Mouse (Mus musculus) liver, embryonic 15.5 days (tissue): ENCODE measurements around the gene Zfp710. TPM values are rescaled to one million over a fixed set of nuclear protein-coding genes. Genes with fewer than 3 reads are reported as not detected.

Experiments
- ATAC-seq: fragments of 200-750 bp; cut with Nextera tagmentation; 2 replicates; pipeline ENCODE4 v1.8.0; 2017; ENCODE audit warnings: moderate number of reproducible peaks, mild to moderate bottlenecking, moderate library complexity; ENCODE audit not compliant: insufficient read depth
- H3K27ac ChIP-seq: fragments of 300-500 bp; sonication (generic); replicated peaks from 2 replicates; pipeline ENCODE4 v1.5.1; 2015; ENCODE audit warnings: mild to moderate bottlenecking, inconsistent platforms
- H3K27me3 ChIP-seq: fragments of 300-500 bp; sonication (generic); 2 replicates; pipeline ENCODE4 v1.6.1; 2015; ENCODE audit warnings: mild to moderate bottlenecking, inconsistent platforms
- H3K36me3 ChIP-seq: fragments of 300-500 bp; sonication (generic); replicated peaks from 2 replicates; pipeline ENCODE4 v1.6.1; 2015; ENCODE audit warnings: moderate library complexity, mild to moderate bottlenecking, inconsistent platforms
- H3K4me1 ChIP-seq: fragments of 300-500 bp; sonication (generic); replicated peaks from 2 replicates; pipeline ENCODE4 v1.6.1; 2015; ENCODE audit warnings: inconsistent platforms
- H3K4me2 ChIP-seq: fragments of 300-500 bp; sonication (generic); 2 replicates; pipeline ENCODE4 v1.6.1; 2015; ENCODE audit warnings: moderate library complexity, mild to moderate bottlenecking, inconsistent platforms
- H3K4me3 ChIP-seq: fragments of 300-500 bp; sonication (generic); replicated peaks from 2 replicates; pipeline ENCODE4 v1.5.1; 2015; ENCODE audit warnings: mild to moderate bottlenecking, inconsistent platforms
- H3K9ac ChIP-seq: fragments of 300-500 bp; sonication (generic); 2 replicates; pipeline ENCODE4 v1.6.1; 2015; ENCODE audit warnings: moderate library complexity, mild to moderate bottlenecking, inconsistent platforms
- H3K9me3 ChIP-seq: fragments of 300-500 bp; sonication (generic); replicated peaks from 2 replicates; pipeline ENCODE4 v1.6.1; 2016; ENCODE audit warnings: inconsistent platforms
- WGBS: fragments of 180-500 bp; shearing (Covaris S2); methylation state at CpG from one replicate; pipeline ENCODE4 v1.1.7; 2015; ENCODE audit warnings: mixed read lengths; ENCODE audit not compliant: insufficient replicate concordance; 5-methylcytosine and 5-hydroxymethylcytosine counted together
- polyA plus RNA-seq: library from polyadenylated mRNA; unstranded; fragments of >200 nt; fragmentation: Nextera tagmentation; extraction: Ambion mirVana; gene quantifications from 2 replicates; pipeline ENCODE4 v1.2.1, GENCODE M21; 2015

Zfp710 gene
- polyA plus RNA-seq, 1 experiment from 2014 or later, result 5.6 TPM

- Histone ChIP-seq H3K4me1 (peaks cover 72% of the 10 kb centered on the region), H3K9me3 (no peaks in the 10 kb centered on the region), H3K27me3 (no peaks in the 10 kb centered on the region), H3K4me2 (0 out of 2 replicates have a peak overlapping the region, but pooled peaks have one; percentile 23), H3K36me3 (no peaks in the 10 kb centered on the region), H3K9ac (no peak overlapping the region), H3K4me3 (no peak overlapping the region), H3K27ac (peak overlapping the region; percentile 79; the same call in 1 of the 2 replicates)
- 32% methylated on average over 13 of the region's 13 CpGs for WGBS
- ATAC-seq, result no peak
These were observed 34.6 kb downstream of the Zfp710 start for GRCm38 (mm10) chr7:80059064-80059838.

DNA sequence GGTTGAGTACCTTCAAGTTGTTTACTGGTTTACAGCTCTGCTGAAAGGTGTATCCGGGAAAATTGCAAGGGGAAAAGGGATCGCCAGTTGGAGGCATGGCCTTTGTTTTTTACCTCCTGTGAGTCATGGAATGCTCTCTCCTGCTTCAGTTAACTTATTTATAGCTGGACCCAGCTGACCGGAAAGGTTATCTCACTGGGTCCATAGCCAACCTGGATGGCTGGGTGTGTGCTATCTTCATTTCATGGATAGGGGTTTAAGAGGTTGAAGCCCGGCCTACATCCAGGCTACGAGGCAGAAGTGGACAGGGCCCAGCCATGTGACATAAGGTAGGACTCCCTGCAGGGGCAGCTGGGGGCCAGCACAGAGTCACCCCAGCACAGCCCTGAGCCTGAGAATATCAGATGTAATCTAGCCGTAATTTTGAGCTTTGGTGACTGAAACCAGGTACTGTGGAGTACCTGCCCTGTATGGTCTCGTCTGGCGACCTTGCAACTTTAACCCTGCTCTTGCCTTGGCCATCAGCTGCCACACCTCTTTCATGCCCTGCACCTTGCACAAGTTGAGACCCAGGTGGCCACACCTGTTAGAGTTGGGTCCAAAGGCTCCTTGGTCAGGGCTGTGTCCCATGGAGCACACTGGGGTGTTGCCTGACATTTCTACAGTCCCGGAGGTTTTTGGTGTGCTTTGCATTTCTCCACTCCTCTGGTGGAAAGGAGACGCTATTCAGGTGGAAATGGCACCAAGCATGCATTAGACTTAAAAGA, 35.6 kb downstream of the Zfp710 start:
- H3K4me2 ChIP-seq, result no peak overlapping the region
- H3K9me3 ChIP-seq, result no peaks in the 10 kb centered on the region
- no peaks in the 10 kb centered on the region for H3K36me3 ChIP-seq
- no peak for ATAC-seq
- H3K4me3 ChIP-seq, result no peak overlapping the region
- 61% methylated on average over 10 of the region's 10 CpGs for WGBS
- no peak overlapping the region for H3K9ac ChIP-seq
- H3K27me3 ChIP-seq, result no peaks in the 10 kb centered on the region
- 0 out of 2 replicates have a peak overlapping the region, but pooled peaks have one; percentile 20 for H3K27ac ChIP-seq
- H3K4me1 ChIP-seq, result peaks cover 72% of the 10 kb centered on the region

DNA sequence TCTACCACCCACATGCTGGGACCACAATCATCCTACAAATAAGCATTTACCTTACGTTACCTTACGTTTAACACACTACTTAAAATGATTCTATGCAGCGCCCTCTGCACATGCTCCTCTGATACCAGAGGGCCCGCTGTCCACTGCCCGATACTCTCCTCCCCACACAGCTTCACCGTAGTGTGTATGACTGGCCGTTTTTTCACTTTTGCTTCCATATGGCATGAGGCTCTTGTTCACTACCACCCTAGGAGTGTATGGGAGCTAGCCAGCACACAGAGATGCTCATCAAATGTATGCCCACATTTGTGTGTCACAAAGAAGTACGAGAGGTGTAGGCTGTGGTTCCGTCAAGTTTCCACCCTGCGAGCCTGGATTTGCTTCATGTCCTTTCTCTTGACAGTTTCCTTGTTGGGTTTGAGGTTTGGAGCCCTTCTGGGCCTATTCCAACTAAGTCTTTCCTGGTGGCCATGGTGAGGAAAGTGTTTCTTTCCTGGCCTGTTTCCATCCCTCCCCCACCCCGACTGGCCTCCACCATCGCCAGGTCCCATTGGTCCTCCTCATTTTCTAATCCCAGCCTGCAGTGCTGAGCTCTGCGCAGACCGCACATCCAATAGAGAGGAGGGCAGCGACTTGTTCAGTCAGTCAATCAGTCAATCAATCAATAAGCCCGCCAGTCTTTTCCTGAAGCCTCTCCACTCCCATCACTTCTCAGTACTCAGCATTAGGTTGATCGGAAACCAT, 37.6 kb downstream of the Zfp710 start:
- Histone ChIP-seq H3K36me3 (no peaks in the 10 kb centered on the region), H3K9ac (no peak overlapping the region), H3K27ac (no peak overlapping the region), H3K4me2 (no peak overlapping the region), H3K9me3 (no peaks in the 10 kb centered on the region), H3K27me3 (no peaks in the 10 kb centered on the region), H3K4me3 (no peak overlapping the region), H3K4me1 (peaks cover 54% of the 10 kb centered on the region)
- WGBS, result 77% methylated on average over 17 of the region's 17 CpGs
- ATAC-seq, result no peak

DNA sequence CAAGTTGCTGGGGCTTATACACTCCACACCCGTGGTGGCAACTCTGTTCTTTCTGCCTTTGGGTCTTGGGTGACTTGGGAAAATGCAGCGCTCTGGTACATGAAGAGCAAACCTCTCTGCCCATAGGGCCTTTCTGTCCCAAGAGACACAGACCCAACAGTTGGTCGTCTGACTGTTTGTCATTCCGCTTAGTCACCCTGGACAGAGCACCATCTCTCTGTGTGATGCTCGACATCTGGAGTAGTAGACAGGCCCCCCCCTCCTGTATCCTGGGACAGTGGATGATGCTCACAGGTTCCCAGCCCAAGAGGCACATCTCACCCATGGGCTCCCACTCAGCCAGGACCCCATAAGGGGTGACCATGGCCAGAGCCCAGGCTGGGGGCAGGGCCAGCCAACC, 38.6 kb downstream of the Zfp710 start:
- H3K27ac ChIP-seq, result no peak overlapping the region
- no peak overlapping the region for H3K4me3 ChIP-seq
- no peak for ATAC-seq
- no peak overlapping the region for H3K4me2 ChIP-seq
- no peak overlapping the region for H3K9ac ChIP-seq
- no peaks in the 10 kb centered on the region for H3K36me3 ChIP-seq
- peaks cover 44% of the 10 kb centered on the region for H3K4me1 ChIP-seq
- WGBS, result 40% methylated on average over 5 of the region's 5 CpGs
- no peaks in the 10 kb centered on the region for H3K27me3 ChIP-seq
- no peaks in the 10 kb centered on the region for H3K9me3 ChIP-seq

DNA sequence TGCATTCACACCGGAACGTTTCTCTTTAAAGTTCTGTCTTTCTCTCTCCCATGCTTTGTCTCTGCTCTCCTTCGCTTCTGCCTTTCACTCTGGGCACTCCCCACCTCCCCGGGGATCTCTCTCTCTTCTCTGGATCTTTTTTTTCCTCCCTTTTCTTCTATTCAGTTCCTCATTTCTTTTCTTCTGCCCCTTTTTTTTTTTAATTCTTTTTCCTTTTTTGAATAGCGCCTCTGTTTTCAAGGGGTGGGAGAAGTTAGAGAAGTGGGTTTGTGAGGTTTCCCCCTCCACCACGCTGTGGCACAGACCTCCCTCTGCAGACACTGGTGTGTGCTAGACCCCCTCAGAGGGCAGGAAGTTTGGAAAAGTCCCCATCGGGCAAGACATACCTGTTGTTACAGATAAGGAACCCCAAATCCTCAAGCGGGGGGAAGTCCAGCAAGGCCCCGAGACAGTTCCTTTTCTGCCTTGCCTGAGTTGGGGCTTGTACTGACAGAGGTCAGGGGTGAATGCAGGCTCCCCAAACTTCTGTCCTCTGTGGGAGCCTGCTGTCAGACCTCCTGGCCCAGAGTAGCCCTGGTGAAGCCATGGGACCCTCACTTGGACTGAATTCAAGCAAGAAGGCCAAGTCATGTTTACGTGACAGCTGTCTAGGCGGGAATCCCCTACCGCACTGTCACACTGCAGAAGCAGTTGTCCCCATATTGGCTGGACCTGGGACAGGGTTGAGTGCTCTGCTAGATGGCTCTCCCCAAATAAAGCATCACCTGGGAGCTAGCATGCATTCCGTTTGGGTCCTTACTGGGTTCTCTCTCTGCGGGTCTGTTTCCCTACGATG, 39.5 kb downstream of the Zfp710 start:
- Histone ChIP-seq H3K4me2 (no peak overlapping the region), H3K27me3 (no peaks in the 10 kb centered on the region), H3K27ac (no peak overlapping the region), H3K4me1 (peaks cover 37% of the 10 kb centered on the region), H3K9ac (no peak overlapping the region), H3K4me3 (no peak overlapping the region), H3K9me3 (no peaks in the 10 kb centered on the region), H3K36me3 (no peaks in the 10 kb centered on the region)
- WGBS, result 34% methylated on average over 15 of the region's 15 CpGs
- ATAC-seq, result no peak

DNA sequence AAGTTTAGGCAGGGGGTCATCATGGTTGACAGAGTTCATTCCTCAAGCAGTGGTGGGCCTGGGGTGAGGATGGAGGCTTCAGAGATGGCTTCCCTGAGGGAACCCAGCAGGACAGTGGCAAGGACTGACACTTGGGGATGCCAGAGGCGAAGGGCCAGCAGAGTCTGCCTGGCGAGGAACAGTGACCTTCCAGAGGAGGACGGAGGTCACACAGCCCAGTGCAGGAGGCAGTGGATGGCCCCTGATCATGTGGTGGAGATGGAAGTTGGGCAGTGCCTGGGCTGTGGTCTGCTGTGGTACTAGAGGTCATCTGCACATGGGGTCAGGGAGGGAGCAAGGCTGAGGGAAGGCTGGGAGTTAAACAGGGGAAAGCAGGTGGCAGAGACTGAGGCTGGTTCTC, 40.6 kb downstream of the Zfp710 start:
- no peak overlapping the region for H3K4me2 ChIP-seq
- no peaks in the 10 kb centered on the region for H3K27me3 ChIP-seq
- H3K4me3 ChIP-seq, result no peak overlapping the region
- peaks cover 38% of the 10 kb centered on the region for H3K4me1 ChIP-seq
- H3K27ac ChIP-seq, result no peak overlapping the region
- 76% methylated on average over 3 of the region's 3 CpGs for WGBS
- ATAC-seq, result no peak
- H3K36me3 ChIP-seq, result no peaks in the 10 kb centered on the region
- no peaks in the 10 kb centered on the region for H3K9me3 ChIP-seq
- no peak overlapping the region for H3K9ac ChIP-seq

GRCm38 (mm10) chr7:80066675-80067455, 42.3 kb downstream of the Zfp710 start:
- Histone ChIP-seq H3K9me3 (no peaks in the 10 kb centered on the region), H3K27me3 (no peaks in the 10 kb centered on the region), H3K4me1 (peaks cover 39% of the 10 kb centered on the region), H3K36me3 (no peaks in the 10 kb centered on the region), H3K27ac (no peak overlapping the region), H3K4me2 (no peak overlapping the region), H3K4me3 (no peak overlapping the region), H3K9ac (no peak overlapping the region)
- ATAC-seq, result no peak
- WGBS, result 68% methylated on average over 13 of the region's 13 CpGs

DNA sequence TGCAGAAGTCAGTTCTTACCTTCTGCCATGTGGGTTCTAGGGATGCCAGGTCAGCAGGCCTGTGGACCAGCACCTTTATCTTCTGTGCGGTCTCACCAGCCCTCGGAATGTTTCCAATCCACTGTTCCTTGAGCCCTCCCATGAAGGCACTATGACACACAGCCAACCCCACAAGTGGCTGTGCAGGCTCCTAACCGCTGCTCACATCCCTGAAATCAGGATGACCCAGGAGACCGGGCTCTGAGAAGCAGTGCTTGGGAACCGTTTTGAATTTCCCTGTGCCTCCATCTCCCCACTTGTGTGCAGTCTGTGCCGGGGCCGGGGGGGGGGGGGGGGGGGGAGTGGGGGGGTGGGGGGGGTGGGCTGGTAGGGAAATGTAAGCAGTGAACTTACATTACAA, 43.7 kb downstream of the Zfp710 start:
- no peak overlapping the region for H3K4me2 ChIP-seq
- no peaks in the 10 kb centered on the region for H3K9me3 ChIP-seq
- no peak overlapping the region for H3K27ac ChIP-seq
- H3K36me3 ChIP-seq, result no peaks in the 10 kb centered on the region
- no peak for ATAC-seq
- H3K9ac ChIP-seq, result no peak overlapping the region
- H3K4me1 ChIP-seq, result peaks cover 36% of the 10 kb centered on the region
- H3K4me3 ChIP-seq, result no peak overlapping the region
- WGBS, result 59% methylated on average over 6 of the region's 7 CpGs
- H3K27me3 ChIP-seq, result no peaks in the 10 kb centered on the region

DNA sequence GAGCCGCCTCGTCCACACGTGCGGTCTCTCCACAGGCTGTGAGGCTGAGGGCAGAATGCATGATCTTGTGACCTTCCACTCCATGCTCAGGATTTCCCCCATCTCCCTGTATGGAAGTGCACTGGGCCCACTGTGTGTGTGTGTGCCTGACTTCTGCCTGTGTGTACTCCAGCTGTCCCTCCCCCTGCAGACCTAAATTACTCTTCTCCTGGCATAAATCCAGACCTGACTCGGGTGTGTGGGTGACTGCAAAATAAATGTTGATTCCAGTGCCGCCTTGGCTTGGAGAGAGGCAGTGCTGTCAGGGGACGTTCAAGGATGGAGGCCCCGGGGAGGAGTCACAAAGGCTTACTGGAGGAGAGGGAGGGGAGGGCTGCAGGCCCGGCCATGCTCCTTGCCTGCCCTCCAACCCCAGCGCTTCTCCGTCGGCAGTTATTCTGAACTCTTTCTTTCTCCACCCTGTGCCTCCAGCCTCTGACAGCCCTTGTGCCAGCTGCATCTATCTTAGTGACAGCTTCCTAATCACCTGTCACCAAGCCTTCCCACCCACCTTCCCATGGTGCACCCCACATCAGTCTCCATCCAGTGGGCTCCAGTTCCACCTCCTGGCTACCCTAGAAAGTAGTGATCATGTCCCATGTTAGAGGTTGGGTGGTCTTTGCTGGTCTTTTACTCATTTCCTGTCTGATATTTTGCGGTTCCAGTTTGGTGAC, 45.2 kb downstream of the Zfp710 start:
- Histone ChIP-seq H3K36me3 (no peaks in the 10 kb centered on the region), H3K27ac (no peak overlapping the region), H3K4me1 (peaks cover 39% of the 10 kb centered on the region), H3K4me3 (no peak overlapping the region), H3K27me3 (no peaks in the 10 kb centered on the region), H3K9ac (no peak overlapping the region), H3K9me3 (no peaks in the 10 kb centered on the region), H3K4me2 (no peak overlapping the region)
- ATAC-seq, result peak; percentile 19; the same call in 1 of the 2 replicates
- 17% methylated on average over 13 of the region's 13 CpGs for WGBS
